Mouse (Mus musculus): ENCODE results near the gene Ccr1. TPM values are rescaled to one million over a fixed set of nuclear protein-coding genes. Genes with fewer than 3 reads are reported as not detected.

The Ccr1 gene
- polyA plus RNA-seq, 1 experiment: 0.06 TPM

DNA sequence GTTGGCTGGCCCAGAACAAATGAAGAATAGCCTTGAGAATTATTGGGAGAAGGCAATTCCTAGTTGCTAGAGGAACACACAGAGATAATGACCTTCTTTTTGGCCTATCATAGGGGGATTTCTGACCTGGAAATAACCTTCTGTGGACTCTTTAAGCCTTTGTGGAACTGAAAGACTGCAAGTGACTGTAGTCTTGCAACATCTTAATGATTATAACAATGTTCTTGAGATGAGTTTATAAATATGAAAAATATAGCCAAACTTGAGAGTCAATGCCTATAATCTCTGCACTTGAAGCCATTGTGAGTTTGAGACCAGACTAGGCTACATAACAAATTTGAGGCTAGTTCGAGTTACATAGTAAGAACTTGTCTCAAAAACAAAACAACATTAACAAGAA is 11.6 kb downstream of the Ccr1 start:
- no peaks in the 10 kb centered on the region for H3K4me1 ChIP-seq (ENCODE audit: control insufficient read depth, insufficient read depth, low read length)
- no peaks in the 10 kb centered on the region for H3K36me3 ChIP-seq (ENCODE audit: control insufficient read depth, insufficient read depth, low read length)
- no peak for TF ChIP-seq CTCF (IDR thresholded peaks at IDR 0.05; ENCODE audit: control insufficient read depth, insufficient read depth, insufficient replicate concordance, low read depth, low read length)
- no peak for TF ChIP-seq POLR2A (IDR thresholded peaks at IDR 0.05; ENCODE audit: control insufficient read depth, low read depth, low read length)
- no peak overlapping the region for H3K27ac ChIP-seq (ENCODE audit: control insufficient read depth, insufficient read depth, low read depth, low read length)
- H3K27me3 ChIP-seq (ENCODE audit: control insufficient read depth, insufficient read depth, low read length): no peaks in the 10 kb centered on the region
- H3K4me3 ChIP-seq (ENCODE audit: control insufficient read depth, low read depth, low read length): no peak overlapping the region

DNA sequence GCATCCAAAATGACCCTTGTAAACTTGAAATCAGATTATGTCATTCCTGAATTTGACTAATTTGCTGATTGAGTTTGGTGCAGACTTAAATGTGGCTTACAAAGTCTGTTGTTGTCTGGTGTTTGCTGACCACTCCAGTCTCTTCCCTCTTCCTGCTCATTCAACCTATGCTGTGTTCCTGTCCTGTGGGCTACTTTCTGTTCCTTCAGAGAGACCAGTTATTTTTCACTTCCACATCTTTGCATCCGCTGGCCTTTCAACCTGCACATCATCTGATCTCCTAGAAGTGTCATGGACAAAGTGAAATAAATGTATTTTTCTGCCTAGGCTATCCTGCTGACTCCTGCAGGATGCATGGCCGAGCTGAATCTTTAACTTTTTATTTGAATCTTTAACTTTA is 14.9 kb downstream of the Ccr1 start:
- Histone ChIP-seq H3K36me3 (ENCODE audit: control insufficient read depth, insufficient read depth, low read length) (no peaks in the 10 kb centered on the region), H3K4me3 (ENCODE audit: control insufficient read depth, low read depth, low read length) (no peak overlapping the region), H3K27ac (ENCODE audit: control insufficient read depth, insufficient read depth, low read depth, low read length) (no peak overlapping the region), H3K4me1 (ENCODE audit: control insufficient read depth, insufficient read depth, low read length) (no peaks in the 10 kb centered on the region), H3K27me3 (ENCODE audit: control insufficient read depth, insufficient read depth, low read length) (no peaks in the 10 kb centered on the region)
- TF ChIP-seq POLR2A (IDR thresholded peaks at IDR 0.05; ENCODE audit: control insufficient read depth, low read depth, low read length) (no peak), CTCF (IDR thresholded peaks at IDR 0.05; ENCODE audit: control insufficient read depth, insufficient read depth, insufficient replicate concordance, low read depth, low read length) (no peak)

DNA sequence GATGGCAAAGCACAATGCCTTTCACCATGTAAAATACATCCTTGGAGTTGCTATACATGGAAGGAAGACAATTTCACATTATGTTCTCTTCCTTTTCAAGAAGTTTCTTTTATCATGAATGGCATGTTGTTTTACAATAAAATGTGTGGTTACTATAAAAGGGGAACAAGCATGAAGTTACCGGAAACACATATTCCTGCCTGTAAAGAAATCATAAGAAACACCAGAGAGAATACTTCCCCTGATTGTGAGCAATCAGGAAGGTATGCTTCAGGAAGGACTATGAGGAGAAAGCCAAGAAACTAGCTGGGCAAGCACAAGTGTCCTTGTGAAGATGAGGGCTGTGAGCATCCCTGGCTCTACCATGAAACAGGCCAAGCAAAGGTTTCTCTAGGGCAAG is 17.3 kb downstream of the Ccr1 start:
- no peaks in the 10 kb centered on the region for H3K27me3 ChIP-seq (ENCODE audit: control insufficient read depth, insufficient read depth, low read length)
- H3K4me3 ChIP-seq (ENCODE audit: control insufficient read depth, low read depth, low read length): no peak overlapping the region
- H3K36me3 ChIP-seq (ENCODE audit: control insufficient read depth, insufficient read depth, low read length): no peaks in the 10 kb centered on the region
- TF ChIP-seq CTCF (IDR thresholded peaks at IDR 0.05; ENCODE audit: control insufficient read depth, insufficient read depth, insufficient replicate concordance, low read depth, low read length) (no peak), POLR2A (IDR thresholded peaks at IDR 0.05; ENCODE audit: control insufficient read depth, low read depth, low read length) (no peak)
- no peak overlapping the region for H3K27ac ChIP-seq (ENCODE audit: control insufficient read depth, insufficient read depth, low read depth, low read length)
- no peaks in the 10 kb centered on the region for H3K4me1 ChIP-seq (ENCODE audit: control insufficient read depth, insufficient read depth, low read length)

DNA sequence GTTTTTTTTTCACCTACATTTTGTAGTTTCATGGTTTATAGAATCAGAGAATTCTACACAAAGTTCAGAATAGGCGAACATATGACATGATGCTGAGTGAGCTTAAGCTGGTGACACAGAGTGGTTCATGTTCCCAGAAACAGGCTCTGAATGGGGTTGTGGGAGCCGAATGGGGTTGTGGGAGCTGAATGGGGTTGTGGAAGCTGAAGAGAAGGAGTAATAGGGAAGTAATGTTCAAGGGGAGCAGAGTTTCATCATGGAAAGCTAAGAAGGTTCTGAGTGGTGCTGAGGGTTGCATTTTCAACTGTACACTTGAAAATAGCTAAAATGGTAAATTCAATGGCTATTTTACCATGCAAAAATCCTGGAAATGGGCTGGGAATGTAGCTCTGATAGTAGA is 19.1 kb downstream of the Ccr1 start:
- no peak for TF ChIP-seq POLR2A (IDR thresholded peaks at IDR 0.05; ENCODE audit: control insufficient read depth, low read depth, low read length)
- TF ChIP-seq CTCF (IDR thresholded peaks at IDR 0.05; ENCODE audit: control insufficient read depth, insufficient read depth, insufficient replicate concordance, low read depth, low read length): no peak
- Histone ChIP-seq H3K4me1 (ENCODE audit: control insufficient read depth, insufficient read depth, low read length) (no peaks in the 10 kb centered on the region), H3K36me3 (ENCODE audit: control insufficient read depth, insufficient read depth, low read length) (no peaks in the 10 kb centered on the region), H3K27me3 (ENCODE audit: control insufficient read depth, insufficient read depth, low read length) (no peaks in the 10 kb centered on the region), H3K4me3 (ENCODE audit: control insufficient read depth, low read depth, low read length) (no peak overlapping the region), H3K27ac (ENCODE audit: control insufficient read depth, insufficient read depth, low read depth, low read length) (no peak overlapping the region)

DNA sequence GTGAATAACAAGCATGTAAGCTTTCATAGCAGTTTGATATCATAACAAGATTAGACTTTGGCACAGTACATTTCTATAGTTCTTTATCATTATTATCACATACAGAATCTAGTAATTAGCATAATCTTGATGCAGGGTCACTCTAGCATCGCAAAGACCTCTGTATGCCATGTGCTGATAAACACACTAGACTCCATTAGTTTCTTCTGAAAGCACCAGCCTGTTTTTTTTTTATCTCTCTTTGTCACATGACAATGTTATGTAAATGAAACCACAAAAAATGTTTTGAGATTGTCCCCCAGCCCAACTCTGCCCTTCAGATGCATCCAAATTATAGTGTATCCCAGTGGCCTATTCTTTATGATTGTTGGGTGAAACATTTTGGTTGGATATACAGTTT is 20.7 kb downstream of the Ccr1 start:
- H3K4me1 ChIP-seq (ENCODE audit: control insufficient read depth, insufficient read depth, low read length): no peaks in the 10 kb centered on the region
- no peak for TF ChIP-seq CTCF (IDR thresholded peaks at IDR 0.05; ENCODE audit: control insufficient read depth, insufficient read depth, insufficient replicate concordance, low read depth, low read length)
- TF ChIP-seq POLR2A (IDR thresholded peaks at IDR 0.05; ENCODE audit: control insufficient read depth, low read depth, low read length): no peak
- no peak overlapping the region for H3K27ac ChIP-seq (ENCODE audit: control insufficient read depth, insufficient read depth, low read depth, low read length)
- H3K4me3 ChIP-seq (ENCODE audit: control insufficient read depth, low read depth, low read length): no peak overlapping the region
- no peaks in the 10 kb centered on the region for H3K36me3 ChIP-seq (ENCODE audit: control insufficient read depth, insufficient read depth, low read length)
- no peaks in the 10 kb centered on the region for H3K27me3 ChIP-seq (ENCODE audit: control insufficient read depth, insufficient read depth, low read length)

DNA sequence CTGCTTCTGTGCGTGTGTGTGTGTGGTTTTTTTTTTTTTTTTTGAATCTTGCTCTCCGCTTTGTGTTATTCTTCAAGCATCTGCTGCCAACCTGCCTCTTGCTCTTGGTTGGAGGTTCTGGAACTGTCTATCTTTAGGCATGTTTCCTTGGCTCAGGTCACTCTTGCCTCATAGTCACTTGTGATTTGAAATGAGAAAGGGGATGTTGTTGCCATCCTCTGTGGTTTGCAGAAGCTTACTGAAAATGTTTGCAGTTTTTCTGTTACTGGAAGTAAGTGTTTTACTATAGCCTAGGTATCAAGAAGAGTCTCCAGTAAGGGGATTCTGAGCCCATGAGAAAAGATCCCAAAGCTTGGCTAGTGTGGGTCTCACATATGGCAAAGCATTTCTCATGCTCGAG is 26.5 kb downstream of the Ccr1 start:
- no peaks in the 10 kb centered on the region for H3K27me3 ChIP-seq (ENCODE audit: control insufficient read depth, insufficient read depth, low read length)
- H3K36me3 ChIP-seq (ENCODE audit: control insufficient read depth, insufficient read depth, low read length): no peaks in the 10 kb centered on the region
- no peak overlapping the region for H3K27ac ChIP-seq (ENCODE audit: control insufficient read depth, insufficient read depth, low read depth, low read length)
- no peaks in the 10 kb centered on the region for H3K4me1 ChIP-seq (ENCODE audit: control insufficient read depth, insufficient read depth, low read length)
- H3K4me3 ChIP-seq (ENCODE audit: control insufficient read depth, low read depth, low read length): no peak overlapping the region
- TF ChIP-seq POLR2A (IDR thresholded peaks at IDR 0.05; ENCODE audit: control insufficient read depth, low read depth, low read length): no peak
- no peak for TF ChIP-seq CTCF (IDR thresholded peaks at IDR 0.05; ENCODE audit: control insufficient read depth, insufficient read depth, insufficient replicate concordance, low read depth, low read length)

DNA sequence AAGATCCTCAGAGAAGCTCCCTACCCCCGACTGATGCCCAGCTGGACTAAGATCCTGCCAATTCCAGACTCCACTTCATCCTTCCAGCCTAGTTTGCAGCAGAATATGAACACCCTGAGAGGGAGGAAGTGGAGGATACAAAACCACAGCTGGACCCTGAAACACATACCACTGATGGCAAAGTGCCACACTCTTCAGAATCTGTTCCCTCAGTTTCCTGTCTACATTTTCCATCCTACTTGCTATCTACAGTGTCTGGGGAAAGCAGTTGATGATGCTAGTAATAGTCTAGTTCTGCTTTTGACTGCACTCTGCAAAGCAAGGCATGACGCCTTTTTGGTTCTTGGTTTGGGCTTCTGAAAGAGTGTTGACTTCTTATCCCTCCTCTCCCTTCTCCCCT is 27.2 kb downstream of the Ccr1 start:
- TF ChIP-seq CTCF (IDR thresholded peaks at IDR 0.05; ENCODE audit: control insufficient read depth, insufficient read depth, insufficient replicate concordance, low read depth, low read length) (no peak), POLR2A (IDR thresholded peaks at IDR 0.05; ENCODE audit: control insufficient read depth, low read depth, low read length) (no peak)
- Histone ChIP-seq H3K4me3 (ENCODE audit: control insufficient read depth, low read depth, low read length) (no peak overlapping the region), H3K27me3 (ENCODE audit: control insufficient read depth, insufficient read depth, low read length) (no peaks in the 10 kb centered on the region), H3K27ac (ENCODE audit: control insufficient read depth, insufficient read depth, low read depth, low read length) (no peak overlapping the region), H3K4me1 (ENCODE audit: control insufficient read depth, insufficient read depth, low read length) (no peaks in the 10 kb centered on the region), H3K36me3 (ENCODE audit: control insufficient read depth, insufficient read depth, low read length) (no peaks in the 10 kb centered on the region)

DNA sequence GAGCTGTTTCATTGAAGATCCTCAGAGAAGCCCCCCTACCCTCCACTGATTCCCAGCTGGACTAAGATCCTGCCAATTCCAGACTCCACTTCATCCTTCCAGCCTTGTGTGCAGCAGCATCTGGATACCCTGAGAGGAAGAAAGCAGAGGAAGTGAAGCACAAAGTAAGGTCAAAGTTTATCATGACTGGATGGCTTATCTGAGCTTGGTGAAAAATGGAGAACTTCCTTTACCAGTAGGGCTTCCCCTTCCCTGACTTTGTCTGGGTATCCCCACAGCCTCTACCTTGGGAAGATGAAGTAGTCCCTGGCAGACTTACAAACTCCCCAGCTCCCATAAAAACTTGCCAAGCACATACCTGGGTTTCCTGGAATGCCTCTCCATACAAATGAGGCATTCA is 27.9 kb downstream of the Ccr1 start:
- Histone ChIP-seq H3K4me3 (ENCODE audit: control insufficient read depth, low read depth, low read length) (no peak overlapping the region), H3K4me1 (ENCODE audit: control insufficient read depth, insufficient read depth, low read length) (no peaks in the 10 kb centered on the region), H3K36me3 (ENCODE audit: control insufficient read depth, insufficient read depth, low read length) (no peaks in the 10 kb centered on the region), H3K27ac (ENCODE audit: control insufficient read depth, insufficient read depth, low read depth, low read length) (no peak overlapping the region), H3K27me3 (ENCODE audit: control insufficient read depth, insufficient read depth, low read length) (no peaks in the 10 kb centered on the region)
- no peak for TF ChIP-seq CTCF (IDR thresholded peaks at IDR 0.05; ENCODE audit: control insufficient read depth, insufficient read depth, insufficient replicate concordance, low read depth, low read length)

Measured in testis, adult 2 months (tissue).